Mouse (Mus musculus) stomach, embryonic 14.5 days (tissue): ENCODE results near the gene Hmces. TPM values are rescaled to one million over a fixed set of nuclear protein-coding genes. Genes with fewer than 3 reads are reported as not detected.

ENCODE experiments used
- ATAC-seq: fragments of 200-750 bp; cut with Nextera tagmentation; 2 replicates; pipeline ENCODE4 v1.8.0; 2017; ENCODE audit warnings: low read depth, moderate TSS enrichment; ENCODE audit not compliant: insufficient number of reproducible peaks, insufficient read depth, low FRiP score
- H3K27ac ChIP-seq: fragments of 300-500 bp; sonication (generic); 2 replicates; pipeline ENCODE4 v1.5.1; 2014; ENCODE audit warnings: mild to moderate bottlenecking, low read length, moderate library complexity, mixed read lengths
- H3K27me3 ChIP-seq: fragments of 300-500 bp; sonication (generic); 2 replicates; pipeline ENCODE4 v1.6.1; 2014; ENCODE audit warnings: low read length, control low read depth, mixed read lengths; ENCODE audit not compliant: control insufficient read depth, insufficient read depth
- H3K36me3 ChIP-seq: fragments of 300-500 bp; sonication (generic); 2 replicates; pipeline ENCODE4 v1.6.1; 2014; ENCODE audit warnings: mild to moderate bottlenecking, control low read depth, low read length, moderate library complexity, mixed read lengths; ENCODE audit not compliant: control insufficient read depth, insufficient read depth
- H3K4me1 ChIP-seq: fragments of 300-500 bp; sonication (generic); 2 replicates; pipeline ENCODE4 v1.6.1; 2014; ENCODE audit warnings: low read length, control low read depth, mixed read lengths; ENCODE audit not compliant: control insufficient read depth, insufficient read depth
- H3K4me2 ChIP-seq: fragments of 300-500 bp; sonication (generic); replicated peaks from 2 replicates; pipeline ENCODE4 v1.6.1; 2014; ENCODE audit warnings: low read depth, low read length, control low read depth
- H3K4me3 ChIP-seq: fragments of 300-500 bp; sonication (generic); 2 replicates; pipeline ENCODE4 v1.5.1; 2014; ENCODE audit warnings: low read depth, low read length, control low read depth
- H3K9ac ChIP-seq: fragments of 300-500 bp; sonication (generic); replicated peaks from 2 replicates; pipeline ENCODE4 v1.6.1; 2014; ENCODE audit warnings: low read depth, mild to moderate bottlenecking, control low read depth, low read length, moderate library complexity, mixed read lengths
- H3K9me3 ChIP-seq: fragments of 300-500 bp; sonication (generic); 2 replicates; pipeline ENCODE4 v1.6.1; 2016; ENCODE audit warnings: low read depth, low read length, control low read depth; ENCODE audit not compliant: control insufficient read depth
- WGBS: fragments of 180-500 bp; shearing (Covaris S2); extraction: QIAGEN DNeasy Blood & Tissue Kit; methylation state at CpG from one replicate; pipeline ENCODE4 v1.1.7; 2014; 5-methylcytosine and 5-hydroxymethylcytosine counted together
- polyA plus RNA-seq: library from polyadenylated mRNA; unstranded; fragments of >200 nt; fragmentation: Nextera tagmentation; extraction: Ambion mirVana; gene quantifications from 2 replicates; pipeline ENCODE4 v1.2.1, GENCODE M21; 2014

The Hmces gene
- polyA plus RNA-seq, 1 experiment from 2014 or later: 52.1 TPM

DNA sequence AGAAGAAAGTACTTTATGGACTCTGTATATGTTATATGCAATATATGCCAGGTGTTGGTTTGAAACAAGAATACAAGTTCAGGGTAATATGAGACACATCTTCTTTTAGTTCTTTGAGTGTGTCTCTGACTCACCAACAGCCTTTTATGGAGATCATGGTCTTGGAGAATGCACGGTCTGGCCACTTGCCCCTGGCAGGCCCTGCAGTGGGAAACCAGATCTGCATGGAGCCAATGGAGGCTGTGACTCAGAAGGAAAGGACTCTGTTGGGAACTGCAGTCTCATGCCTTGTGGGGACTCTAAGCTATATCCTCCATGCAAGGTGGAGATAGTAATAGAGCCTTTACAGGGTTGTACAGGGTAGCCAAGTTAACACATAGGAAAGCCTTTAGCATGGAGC is 38.7 kb upstream of the Hmces start:
- H3K27ac ChIP-seq: no peak overlapping the region
- H3K27me3 ChIP-seq: no peaks in the 10 kb centered on the region
- H3K9me3 ChIP-seq: no peaks in the 10 kb centered on the region
- no peak overlapping the region for H3K4me3 ChIP-seq
- ATAC-seq: no peak
- H3K4me2 ChIP-seq: no peak overlapping the region
- H3K4me1 ChIP-seq: no peaks in the 10 kb centered on the region
- 74% methylated on average over 1 of the region's 1 CpGs for WGBS
- no peaks in the 10 kb centered on the region for H3K36me3 ChIP-seq
- no peak overlapping the region for H3K9ac ChIP-seq

DNA sequence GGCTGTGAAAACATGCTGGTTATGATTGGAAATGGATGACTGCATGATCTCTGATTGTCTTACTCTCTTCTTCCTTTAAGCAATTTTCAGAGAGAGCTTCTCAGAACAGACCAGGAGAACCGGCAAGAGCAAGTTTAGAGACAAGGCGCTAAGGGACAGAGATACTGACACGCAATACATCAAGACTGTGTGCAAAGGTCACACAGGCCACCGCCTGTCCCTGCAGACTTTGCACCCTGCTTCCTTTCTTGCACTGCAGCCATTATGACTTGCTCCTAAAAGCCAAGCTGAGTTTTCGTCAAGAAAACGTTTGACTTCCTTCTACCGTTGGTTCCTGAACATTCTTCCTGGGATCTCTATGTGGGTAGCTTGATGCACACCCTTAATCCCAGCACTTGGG is 38.2 kb upstream of the Hmces start:
- Histone ChIP-seq H3K4me2 (no peak overlapping the region), H3K9me3 (no peaks in the 10 kb centered on the region), H3K27ac (no peak overlapping the region), H3K36me3 (no peaks in the 10 kb centered on the region), H3K4me1 (no peaks in the 10 kb centered on the region), H3K27me3 (no peaks in the 10 kb centered on the region), H3K4me3 (no peak overlapping the region), H3K9ac (no peak overlapping the region)
- no peak for ATAC-seq
- WGBS: 76% methylated on average over 7 of the region's 7 CpGs

DNA sequence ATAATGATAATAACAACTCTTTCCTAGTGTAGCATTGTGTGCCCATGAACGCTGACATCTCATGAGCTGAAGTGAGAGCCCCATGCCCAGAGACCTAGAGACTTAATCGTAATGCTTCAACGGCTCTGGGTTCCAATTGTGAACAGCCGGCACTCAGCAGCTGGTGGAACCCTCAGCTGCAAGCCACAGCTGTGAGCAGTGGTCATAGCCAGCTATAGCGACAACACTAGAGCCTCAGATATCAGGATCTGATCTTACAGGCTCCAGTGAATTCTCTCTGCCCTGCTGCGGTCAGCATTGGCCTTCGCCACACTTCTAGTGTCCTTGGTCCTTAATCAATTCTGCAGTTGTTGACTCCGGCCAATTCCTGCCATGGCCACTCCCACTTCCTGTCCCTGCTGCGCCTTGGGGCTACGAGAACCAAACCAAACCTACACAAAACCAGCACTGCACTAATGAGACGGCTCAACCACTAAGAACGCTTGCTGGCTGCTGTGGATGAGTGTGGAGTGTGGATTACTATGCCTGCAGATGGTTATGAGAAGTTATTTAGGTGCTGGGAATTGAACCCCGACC is 37.6 kb upstream of the Hmces start:
- Histone ChIP-seq H3K4me2 (no peak overlapping the region), H3K36me3 (no peaks in the 10 kb centered on the region)
- no peak for ATAC-seq

GRCm38 (mm10) chr6:87879010-87879409 is 34.7 kb upstream of the Hmces start:
- H3K4me2 ChIP-seq: no peak overlapping the region
- WGBS: 19% methylated on average over 4 of the region's 4 CpGs
- ATAC-seq: no peak
- H3K4me1 ChIP-seq: no peaks in the 10 kb centered on the region
- no peaks in the 10 kb centered on the region for H3K36me3 ChIP-seq
- H3K9ac ChIP-seq: no peak overlapping the region
- no peaks in the 10 kb centered on the region for H3K9me3 ChIP-seq
- H3K27me3 ChIP-seq: no peaks in the 10 kb centered on the region
- H3K27ac ChIP-seq: no peak overlapping the region
- H3K4me3 ChIP-seq: no peak overlapping the region

More for the DNA sequence above, 37.6 kb upstream of the Hmces start:
- no peak overlapping the region for H3K9ac ChIP-seq
- H3K27me3 ChIP-seq: no peaks in the 10 kb centered on the region
- no peaks in the 10 kb centered on the region for H3K4me1 ChIP-seq
- WGBS: 74% methylated on average over 13 of the region's 13 CpGs
- H3K27ac ChIP-seq: no peak overlapping the region
- no peak overlapping the region for H3K4me3 ChIP-seq
- H3K9me3 ChIP-seq: no peaks in the 10 kb centered on the region

- ATAC-seq: no peak
- WGBS: 58% methylated on average over 3 of the region's 3 CpGs
- H3K4me1 ChIP-seq: no peaks in the 10 kb centered on the region
- H3K9ac ChIP-seq: no peak overlapping the region
- no peak overlapping the region for H3K4me3 ChIP-seq
- no peaks in the 10 kb centered on the region for H3K36me3 ChIP-seq
- no peaks in the 10 kb centered on the region for H3K9me3 ChIP-seq
- H3K27ac ChIP-seq: no peak overlapping the region
- H3K27me3 ChIP-seq: no peaks in the 10 kb centered on the region
- no peak overlapping the region for H3K4me2 ChIP-seq
Observed at GRCm38 (mm10) chr6:87879628-87880027, 34.1 kb upstream of the Hmces start.

DNA sequence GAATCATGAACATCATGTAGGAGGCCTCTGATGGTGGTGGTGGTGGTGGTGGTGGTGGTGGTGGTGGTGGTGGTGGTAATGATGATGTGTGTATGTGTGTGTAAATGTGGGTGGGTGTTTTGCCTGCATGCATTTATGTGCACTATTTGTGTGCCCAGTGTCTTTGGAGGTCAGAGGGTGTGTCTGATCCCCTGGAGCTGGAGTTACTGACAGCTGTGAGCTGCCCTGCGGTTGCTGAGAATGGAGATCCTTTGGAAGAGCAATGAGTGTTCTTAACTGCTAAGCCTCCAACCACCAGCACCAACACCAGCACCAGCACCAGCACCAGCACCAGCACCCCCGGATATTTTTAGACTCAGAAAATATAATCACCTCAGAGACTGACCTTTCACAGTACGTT is 31.5 kb upstream of the Hmces start:
- WGBS: 81% methylated on average over 3 of the region's 3 CpGs
- ATAC-seq: no peak

DNA sequence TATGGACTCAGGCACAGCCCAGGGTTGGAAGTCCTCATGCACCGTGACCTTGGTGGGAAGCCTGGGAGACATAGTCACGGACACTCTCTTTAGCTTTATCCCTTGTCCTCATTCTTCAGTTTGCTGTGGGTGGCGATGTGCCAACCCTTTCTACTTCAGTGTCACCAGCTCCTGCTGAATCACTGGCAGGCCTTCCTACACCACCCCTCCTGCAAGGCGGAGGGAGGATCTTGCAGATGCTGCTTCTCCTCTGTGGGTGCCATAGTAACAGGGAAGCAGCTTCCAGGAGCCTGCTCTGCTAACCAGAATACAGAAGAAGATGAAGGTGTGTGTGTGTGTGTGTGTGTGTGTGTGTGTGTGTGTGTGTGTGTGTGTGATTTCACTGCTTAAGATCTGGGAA is 30.9 kb upstream of the Hmces start:
- ATAC-seq: no peak
- 63% methylated on average over 4 of the region's 4 CpGs for WGBS
- Histone ChIP-seq H3K27me3 (no peaks in the 10 kb centered on the region), H3K4me2 (no peak overlapping the region), H3K4me1 (no peaks in the 10 kb centered on the region), H3K27ac (no peak overlapping the region), H3K36me3 (no peaks in the 10 kb centered on the region), H3K4me3 (no peak overlapping the region), H3K9me3 (no peaks in the 10 kb centered on the region), H3K9ac (no peak overlapping the region)

More for the DNA sequence above, 31.5 kb upstream of the Hmces start:
- Histone ChIP-seq H3K4me2 (no peak overlapping the region), H3K9me3 (no peaks in the 10 kb centered on the region), H3K27ac (no peak overlapping the region), H3K36me3 (no peaks in the 10 kb centered on the region), H3K27me3 (no peaks in the 10 kb centered on the region), H3K4me1 (no peaks in the 10 kb centered on the region), H3K4me3 (no peak overlapping the region), H3K9ac (no peak overlapping the region)

- no peak overlapping the region for H3K4me3 ChIP-seq
- ATAC-seq: no peak
- 68% methylated on average over 1 of the region's 1 CpGs for WGBS
- H3K9ac ChIP-seq: no peak overlapping the region
- H3K27me3 ChIP-seq: no peaks in the 10 kb centered on the region
- peaks cover 23% of the 10 kb centered on the region for H3K36me3 ChIP-seq
- 0 out of 2 replicates have a peak overlapping the region, but pooled peaks have one; percentile 1 for H3K27ac ChIP-seq
- 0 out of 2 replicates have a peak, but pooled peaks cover 6% of the 10 kb centered on the region for H3K4me1 ChIP-seq
- H3K9me3 ChIP-seq: no peaks in the 10 kb centered on the region
- H3K4me2 ChIP-seq: no peak overlapping the region
Observed at GRCm38 (mm10) chr6:87886721-87887120, 27.0 kb upstream of the Hmces start.
